Mouse (Mus musculus): ENCODE results near the gene Cyp2e1.

The Cyp2e1 gene

DNA sequence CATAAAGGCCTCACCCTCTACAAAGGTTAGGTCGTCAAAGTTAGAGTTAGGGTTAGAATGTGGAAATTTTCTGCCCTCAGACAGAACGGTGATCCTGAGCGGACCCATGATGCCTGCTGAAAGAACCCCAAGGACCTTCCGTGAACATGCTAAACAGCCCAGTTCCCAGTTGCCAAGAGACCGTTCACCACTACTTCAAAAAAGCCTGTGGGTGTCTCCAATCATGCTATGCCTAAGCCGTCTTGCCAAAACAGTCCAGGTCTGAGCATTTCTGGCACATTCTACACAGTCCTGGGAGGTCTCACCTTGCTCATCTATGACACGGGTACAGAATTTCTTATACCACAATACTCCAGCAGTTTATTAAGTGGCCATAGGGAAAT lies 24.5 kb downstream of the Cyp2e1 start:
- no peak for TF ChIP-seq GATA4 (IDR thresholded peaks at IDR 0.05; ENCODE audit: insufficient replicate concordance, low read length)

DNA sequence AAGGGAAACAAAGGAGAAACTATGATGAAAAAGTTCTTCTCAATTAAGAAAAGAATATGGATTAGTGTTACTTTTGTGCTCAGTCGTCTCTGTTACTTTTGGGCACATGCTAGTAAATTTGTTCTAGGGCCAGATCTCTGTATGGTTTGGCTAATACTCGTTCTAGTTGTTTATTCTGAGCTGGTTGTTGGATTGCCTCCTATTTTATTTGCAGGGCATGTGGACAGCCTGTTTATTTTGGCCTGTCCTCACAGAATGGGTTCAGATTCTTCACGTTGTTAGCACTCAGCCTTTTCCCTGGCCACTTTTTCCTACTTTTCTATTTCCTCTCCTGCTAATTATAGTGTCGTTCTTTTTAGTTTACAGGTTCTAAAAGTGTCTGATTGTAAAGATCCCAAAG lies 30.0 kb downstream of the Cyp2e1 start:
- no peak for TF ChIP-seq GATA4 (IDR thresholded peaks at IDR 0.05; ENCODE audit: insufficient replicate concordance, low read length)

DNA sequence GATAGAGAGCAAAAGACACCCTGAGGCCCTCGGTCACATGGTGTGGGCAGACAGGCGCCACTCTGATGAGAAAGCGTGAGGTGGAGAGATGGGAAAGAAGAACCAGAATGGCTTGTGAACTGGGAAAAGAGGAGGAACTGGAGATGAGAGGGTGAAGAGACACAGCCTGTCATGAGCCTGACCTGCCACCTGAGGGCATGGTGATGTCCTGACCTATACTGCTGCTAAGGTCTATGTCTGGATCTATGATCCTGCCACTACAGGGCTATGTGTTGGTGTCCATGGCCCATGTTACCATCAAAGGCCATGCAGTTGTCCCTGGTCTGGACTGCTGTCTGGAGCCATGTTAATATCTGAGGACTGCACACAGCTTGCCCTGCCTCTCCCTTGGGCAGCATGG lies 34.1 kb downstream of the Cyp2e1 start:
- TF ChIP-seq GATA4 (IDR thresholded peaks at IDR 0.05; ENCODE audit: insufficient replicate concordance, low read length), result no peak

DNA sequence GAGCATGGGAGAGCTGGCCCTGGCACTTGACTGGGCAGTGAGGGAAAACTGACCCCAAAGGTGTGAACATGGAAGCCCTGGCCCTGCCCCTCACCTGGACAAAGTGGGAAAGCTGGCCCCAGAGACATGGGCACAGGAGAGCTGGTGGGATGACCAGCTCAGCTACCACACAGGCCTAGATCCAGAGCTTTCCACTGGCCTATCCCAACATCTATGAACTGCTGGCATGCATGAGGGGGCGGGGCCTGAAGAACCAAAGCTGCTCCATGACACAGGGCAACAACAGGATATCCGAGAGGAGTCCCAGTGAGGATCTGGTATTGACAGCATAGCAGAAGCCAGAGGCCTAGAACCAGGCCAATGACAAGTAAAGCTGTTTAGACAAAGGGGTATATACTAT lies 34.7 kb downstream of the Cyp2e1 start:
- TF ChIP-seq GATA4 (IDR thresholded peaks at IDR 0.05; ENCODE audit: insufficient replicate concordance, low read length), result no peak

DNA sequence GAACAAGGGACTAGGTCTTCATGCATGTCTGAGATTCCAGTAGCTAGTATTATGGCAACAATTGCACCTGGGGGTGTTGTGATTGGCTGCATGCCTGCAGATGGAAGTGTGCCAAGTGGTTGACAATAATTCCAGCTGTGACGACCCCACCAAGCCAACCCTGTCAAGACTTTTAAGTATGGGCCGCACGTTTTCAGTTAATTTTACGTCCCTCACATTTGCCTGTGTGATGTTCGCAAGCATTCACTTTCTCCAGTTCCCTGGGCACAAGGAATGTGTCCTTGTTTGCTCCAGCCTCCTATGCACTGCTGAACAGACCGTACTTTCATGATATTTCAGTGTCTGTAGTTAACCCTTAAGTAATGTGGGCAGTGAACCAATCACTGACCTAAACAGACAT lies 39.1 kb downstream of the Cyp2e1 start:
- no peak for TF ChIP-seq GATA4 (IDR thresholded peaks at IDR 0.05; ENCODE audit: insufficient replicate concordance, low read length)

DNA sequence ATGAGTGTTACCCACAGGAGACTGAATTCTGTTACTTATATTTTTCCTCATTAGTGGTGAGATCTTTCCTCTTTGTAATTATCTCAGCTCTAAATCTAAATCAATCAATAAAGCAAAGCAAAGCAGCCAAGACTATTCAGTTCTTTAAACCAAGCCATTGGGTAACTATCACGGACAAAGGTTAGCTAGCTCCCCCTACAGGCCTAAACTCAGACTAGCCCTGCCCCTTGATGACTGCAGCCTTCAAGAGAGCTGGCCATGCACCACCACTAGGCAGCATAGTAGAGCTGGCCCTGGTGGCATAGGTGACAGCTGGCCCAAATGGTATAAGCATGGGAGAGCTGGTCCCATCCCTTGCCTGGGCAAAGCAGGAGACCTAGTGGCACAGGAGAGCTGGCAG lies 42.2 kb downstream of the Cyp2e1 start:
- TF ChIP-seq GATA4 (IDR thresholded peaks at IDR 0.05; ENCODE audit: insufficient replicate concordance, low read length), result peak; percentile 64; the same call in 1 of the 2 replicates

DNA sequence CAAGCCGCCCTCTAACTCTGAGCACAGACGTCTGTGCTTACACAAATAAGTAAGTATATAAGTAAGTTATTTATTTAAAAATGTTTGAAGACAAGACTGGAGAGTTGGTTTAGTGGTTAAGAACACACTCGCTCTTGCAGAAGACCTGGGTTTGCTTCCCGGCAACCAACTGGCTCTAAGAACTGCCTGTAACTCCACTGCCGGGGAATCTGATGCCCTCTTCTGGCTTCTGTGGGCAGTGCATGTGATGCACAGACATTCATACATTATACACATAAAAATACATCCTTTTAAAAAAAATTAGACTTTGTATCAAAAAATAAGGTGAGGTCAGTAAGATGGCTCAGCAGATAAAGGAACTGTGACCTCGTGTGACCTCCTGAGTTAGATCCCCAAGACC lies 47.0 kb downstream of the Cyp2e1 start:
- TF ChIP-seq GATA4 (IDR thresholded peaks at IDR 0.05; ENCODE audit: insufficient replicate concordance, low read length), result no peak

DNA sequence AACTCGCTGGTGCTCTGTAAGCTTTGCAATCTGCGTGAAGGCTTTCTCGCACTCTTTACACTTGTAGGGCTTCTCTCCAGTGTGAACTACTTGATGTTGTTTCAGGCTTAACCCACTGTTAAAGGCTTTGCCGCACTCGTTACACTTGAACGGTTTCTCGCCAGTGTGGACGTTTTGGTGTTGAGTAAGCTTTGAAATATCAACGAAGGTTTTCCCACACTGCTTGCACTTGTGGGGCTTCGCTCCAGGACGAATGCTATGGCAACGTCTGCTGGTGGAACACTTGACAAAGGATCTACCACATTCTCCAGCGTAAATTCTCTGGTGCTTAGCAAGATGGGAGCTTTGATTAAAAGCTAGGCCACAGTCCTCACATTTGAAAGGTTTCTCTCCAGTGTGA lies 48.2 kb downstream of the Cyp2e1 start:
- no peak for TF ChIP-seq GATA4 (IDR thresholded peaks at IDR 0.05; ENCODE audit: insufficient replicate concordance, low read length)

DNA sequence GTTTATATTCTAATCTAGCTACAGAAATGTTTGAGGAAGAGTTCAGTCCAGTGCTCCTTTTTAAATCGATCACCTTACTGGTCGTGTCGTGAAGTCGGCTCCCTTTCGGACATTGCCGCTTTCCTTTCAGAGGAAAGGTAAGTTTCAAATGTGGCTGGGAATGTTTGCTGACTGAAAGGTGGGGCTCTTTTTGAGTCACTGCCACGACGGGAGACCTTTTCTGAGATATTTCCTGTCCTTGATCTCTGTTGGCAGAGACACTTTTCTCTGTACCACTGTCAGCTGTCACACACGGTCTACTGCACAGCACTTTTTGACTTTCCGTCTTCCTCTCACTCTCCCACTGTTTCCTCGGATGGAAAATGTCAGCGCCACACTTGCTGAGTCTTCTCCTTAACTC lies 49.3 kb downstream of the Cyp2e1 start:
- TF ChIP-seq GATA4 (IDR thresholded peaks at IDR 0.05; ENCODE audit: insufficient replicate concordance, low read length), result no peak

DNA sequence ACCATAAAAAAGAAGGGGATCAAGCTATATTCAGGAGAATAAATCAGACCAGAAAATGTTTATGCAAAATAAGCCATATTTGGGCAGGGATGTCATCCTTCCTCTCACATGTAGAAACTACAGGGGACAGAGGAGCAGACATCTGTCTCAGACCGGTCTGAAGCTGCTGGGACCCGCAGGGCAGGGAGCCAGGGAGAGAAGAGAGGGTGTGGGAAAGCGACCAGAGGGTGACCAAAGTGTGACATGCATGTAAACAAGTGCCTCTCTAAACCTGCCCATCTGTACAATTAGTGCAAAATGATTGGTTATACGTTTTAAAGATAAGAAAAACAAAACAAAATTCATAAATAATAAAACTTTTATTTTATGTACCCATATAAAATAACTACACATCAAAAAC lies 56.6 kb downstream of the Cyp2e1 start:
- no peak for TF ChIP-seq GATA4 (IDR thresholded peaks at IDR 0.05; ENCODE audit: insufficient replicate concordance, low read length)

DNA sequence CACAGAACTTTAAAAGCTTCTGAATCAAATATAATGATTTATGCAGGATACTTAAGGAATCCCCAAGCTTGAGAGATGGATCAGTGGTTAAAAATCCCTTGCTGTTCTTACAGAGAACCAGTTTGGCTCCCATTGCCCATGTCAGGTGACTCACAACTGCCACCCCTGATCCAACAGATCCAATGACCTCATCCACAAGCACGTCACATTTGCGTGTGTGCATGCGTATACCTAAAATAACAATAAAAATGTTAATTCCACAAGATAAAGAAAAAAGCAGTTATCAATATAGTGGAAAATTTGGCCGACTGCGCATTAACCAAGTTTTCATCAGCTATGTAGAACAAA lies 57.7 kb downstream of the Cyp2e1 start:
- TF ChIP-seq GATA4 (IDR thresholded peaks at IDR 0.05; ENCODE audit: insufficient replicate concordance, low read length), result no peak

DNA sequence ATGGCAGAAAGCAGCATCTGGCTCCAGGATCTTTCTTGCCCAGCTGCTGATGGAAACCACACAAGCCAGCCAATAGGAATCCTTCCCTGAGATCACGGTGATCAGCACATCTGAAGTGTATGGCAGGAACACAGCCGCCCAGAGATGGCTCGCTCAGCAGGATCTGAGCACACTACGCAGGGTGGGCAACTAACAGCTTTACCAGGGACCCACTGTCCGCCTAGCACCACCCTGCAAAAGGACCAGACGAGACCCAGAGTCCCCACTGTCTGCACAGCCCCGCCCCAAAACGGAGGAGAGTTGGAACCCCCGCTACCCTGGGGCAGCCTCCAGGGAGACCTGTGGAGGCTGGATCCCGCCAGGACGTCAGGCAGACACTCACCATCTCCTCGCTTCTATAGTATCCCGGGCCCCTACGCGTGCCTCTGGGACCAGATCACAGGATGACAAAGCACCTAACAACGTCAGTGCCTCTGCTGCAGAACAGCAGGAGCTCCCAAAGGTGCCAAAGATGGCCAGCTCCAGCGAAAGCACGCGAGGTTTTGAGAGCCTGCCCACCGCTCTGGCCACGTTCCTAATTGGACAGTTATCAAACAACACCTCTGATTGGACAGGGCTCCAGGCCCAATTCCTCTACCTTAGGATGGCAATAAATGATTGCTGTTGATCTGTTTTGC lies 58.3 kb downstream of the Cyp2e1 start, which contains the start of gene Zfp941:
Zfp941 (minus strand) TSS at position 526 of the 677 bp plus-strand sequence.
- TF ChIP-seq GATA4 (IDR thresholded peaks at IDR 0.05; ENCODE audit: insufficient replicate concordance, low read length), result no peak

DNA sequence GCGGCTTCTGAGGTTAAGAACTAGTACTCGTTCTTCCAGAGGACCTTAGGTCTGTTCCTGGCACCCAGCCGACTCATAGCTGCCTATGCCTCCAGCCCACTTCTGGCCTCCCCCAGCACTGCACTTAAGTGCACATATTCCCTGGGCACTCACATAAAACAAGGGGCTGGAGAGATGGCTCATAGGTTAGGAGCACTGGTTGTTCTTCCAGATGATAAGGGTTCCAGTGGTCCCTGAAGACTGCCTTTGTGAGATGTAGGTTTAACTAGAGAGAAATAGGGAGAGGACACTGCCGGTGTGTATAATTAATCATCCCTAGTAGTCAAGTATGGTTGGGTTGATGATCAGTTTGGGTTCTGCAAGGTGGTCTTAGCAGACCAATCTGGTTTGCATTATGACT lies 59.2 kb downstream of the Cyp2e1 start:
- no peak for TF ChIP-seq GATA4 (IDR thresholded peaks at IDR 0.05; ENCODE audit: insufficient replicate concordance, low read length)
